Mouse (Mus musculus): ENCODE results near the gene Tmem132a. TPM values are rescaled to one million over a fixed set of nuclear protein-coding genes. Genes with fewer than 3 reads are reported as not detected.

Tmem132a gene
- total and polyA plus RNA-seq, 3 experiments = 10.7 to 12.0 (median 11.5) TPM

DNA sequence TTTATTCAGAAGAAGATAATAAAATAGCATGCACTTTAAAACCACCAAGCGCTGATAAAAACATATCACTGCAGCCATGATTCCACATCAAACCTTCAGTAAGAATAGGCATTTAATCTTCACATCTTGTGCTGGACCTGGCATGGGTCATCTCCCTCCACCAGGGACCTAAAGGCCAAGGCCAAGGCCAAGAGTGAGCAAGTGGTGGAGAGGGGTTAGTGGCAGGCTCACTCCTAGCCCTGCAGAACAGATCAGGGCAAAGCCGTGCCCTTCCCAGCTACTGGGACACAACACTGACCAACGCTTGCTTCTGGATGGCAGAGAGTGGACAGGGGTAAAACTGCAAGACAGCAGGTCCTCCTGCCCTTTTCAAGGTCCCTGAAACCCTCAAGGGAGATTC is 936 bp upstream of the Tmem132a start:
- Histone ChIP-seq H3K4me3 (no peak overlapping the region), H3K4me1 (ENCODE audit: control insufficient read depth, insufficient read depth, low read length) (peaks cover 5% of the 10 kb centered on the region), H3K79me2 (replicated peaks; ENCODE audit: control insufficient read depth, insufficient read depth, low read length) (no peaks in the 10 kb centered on the region; the same call in 1 of the 2 replicates), H3K27ac (no peak overlapping the region), H3K27me3 (ENCODE audit: control insufficient read depth, insufficient read depth, low read length) (no peaks in the 10 kb centered on the region), H3K36me3 (ENCODE audit: control insufficient read depth, insufficient read depth, low read length) (no peaks in the 10 kb centered on the region; the same call in 1 of the 2 replicates), H3K9ac (ENCODE audit: low read depth, low read length) (no peak overlapping the region)
- 90% methylated on average over 3 of the region's 3 CpGs for WGBS
- TF ChIP-seq EP300 (IDR thresholded peaks at IDR 0.05; ENCODE audit: insufficient read depth, low read depth, low read length) = no peak
- no peak for TF ChIP-seq CTCF (IDR thresholded peaks at IDR 0.05)
- no peak for TF ChIP-seq POLR2A (IDR thresholded peaks at IDR 0.05; ENCODE audit: insufficient read depth, low read depth, low read length)
- intact Hi-C loops (cut with DNase I) = no loop called here
- no peak for DNase-seq

DNA sequence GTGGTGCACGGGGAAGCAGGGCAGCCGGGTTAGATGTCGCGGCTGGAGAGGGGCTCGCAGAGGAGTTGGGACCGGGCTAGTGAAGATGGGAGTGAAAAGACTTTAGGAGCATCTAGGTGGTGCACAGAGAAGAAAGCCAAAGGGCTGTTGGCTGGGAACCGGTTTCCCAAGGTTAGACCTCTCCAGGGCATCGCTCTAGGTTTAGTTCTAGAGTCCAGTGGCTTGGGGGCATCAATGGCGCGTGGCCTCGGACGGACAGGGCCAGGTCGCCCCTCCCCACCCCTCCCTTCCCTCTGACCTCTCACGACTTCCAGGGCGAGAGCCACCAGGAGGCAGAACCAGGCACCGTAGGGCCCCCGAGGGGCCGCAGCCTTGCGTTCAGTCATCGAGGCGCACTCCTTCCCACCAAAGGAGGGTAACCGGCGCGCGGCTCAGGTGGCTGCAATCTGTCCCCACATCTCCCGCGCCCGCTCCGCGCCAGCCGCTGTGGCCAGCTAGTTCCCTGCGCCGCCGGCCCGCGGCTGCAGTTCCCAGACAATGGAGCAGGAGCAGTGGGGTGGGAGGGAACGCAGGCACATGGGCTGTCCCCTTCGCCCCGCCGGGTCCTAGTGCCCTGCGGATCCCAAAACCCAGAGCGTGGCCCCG is 377 bp downstream of the Tmem132a start:
- no peak for TF ChIP-seq EP300 (IDR thresholded peaks at IDR 0.05; ENCODE audit: insufficient read depth, low read depth, low read length)
- peak; percentile 35 for TF ChIP-seq CTCF (IDR thresholded peaks at IDR 0.05)
- TF ChIP-seq POLR2A (IDR thresholded peaks at IDR 0.05; ENCODE audit: insufficient read depth, low read depth, low read length) = 0 out of 2 replicates have a peak, but pooled peaks have one; percentile 54
- peak overlapping the region; percentile 77; the same call in 1 of the 2 replicates for H3K27ac ChIP-seq
- H3K36me3 ChIP-seq (ENCODE audit: control insufficient read depth, insufficient read depth, low read length) = no peaks in the 10 kb centered on the region
- peak overlapping the region; percentile 80 for H3K9ac ChIP-seq (ENCODE audit: low read depth, low read length)
- peaks cover 5% of the 10 kb centered on the region for H3K4me1 ChIP-seq (ENCODE audit: control insufficient read depth, insufficient read depth, low read length)
- under 1% methylated on average over 43 of the region's 43 CpGs for WGBS
- no peaks in the 10 kb centered on the region for H3K27me3 ChIP-seq (ENCODE audit: control insufficient read depth, insufficient read depth, low read length)
- intact Hi-C loops (cut with DNase I) = no loop called here
- H3K4me3 ChIP-seq = peak overlapping the region; percentile 86
- H3K79me2 ChIP-seq (replicated peaks; ENCODE audit: control insufficient read depth, insufficient read depth, low read length) = no peaks in the 10 kb centered on the region
- DNase-seq = peak; percentile 85 to 87

DNA sequence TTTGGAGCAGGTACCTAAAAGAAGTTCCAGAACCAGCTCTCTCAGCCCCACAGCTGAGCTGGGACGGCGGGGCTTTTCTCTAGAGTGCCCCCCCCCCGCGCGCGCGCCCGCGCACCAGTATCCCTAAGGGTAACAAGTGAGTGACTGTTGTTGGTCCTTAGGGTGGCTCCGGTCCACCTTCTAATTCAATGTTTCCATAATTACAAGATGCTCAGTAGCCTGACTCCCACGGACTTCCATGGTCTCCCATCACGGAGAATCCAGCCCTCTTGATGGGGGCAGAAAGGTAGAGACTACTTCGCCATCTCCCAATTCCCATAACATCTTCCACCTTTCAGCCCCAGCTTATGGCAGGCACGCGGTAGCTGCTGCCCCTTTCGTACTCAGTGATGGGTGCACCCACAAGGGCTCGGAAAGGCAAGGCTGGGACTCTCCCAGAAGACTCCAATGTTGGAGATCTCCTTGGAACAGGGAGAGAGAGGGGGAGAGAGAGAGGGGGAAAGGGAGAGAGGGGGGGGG is 1.1 kb downstream of the Tmem132a start:
- Histone ChIP-seq H3K4me3 (peak overlapping the region; percentile 86), H3K27me3 (ENCODE audit: control insufficient read depth, insufficient read depth, low read length) (no peaks in the 10 kb centered on the region), H3K27ac (no peak overlapping the region), H3K4me1 (ENCODE audit: control insufficient read depth, insufficient read depth, low read length) (peaks cover 5% of the 10 kb centered on the region), H3K9ac (ENCODE audit: low read depth, low read length) (peak overlapping the region; percentile 80), H3K36me3 (ENCODE audit: control insufficient read depth, insufficient read depth, low read length) (no peaks in the 10 kb centered on the region), H3K79me2 (replicated peaks; ENCODE audit: control insufficient read depth, insufficient read depth, low read length) (no peaks in the 10 kb centered on the region)
- no peak for DNase-seq
- intact Hi-C loops (cut with DNase I) = no loop called here
- no peak for TF ChIP-seq CTCF (IDR thresholded peaks at IDR 0.05)
- TF ChIP-seq EP300 (IDR thresholded peaks at IDR 0.05; ENCODE audit: insufficient read depth, low read depth, low read length) = no peak
- no peak for TF ChIP-seq POLR2A (IDR thresholded peaks at IDR 0.05; ENCODE audit: insufficient read depth, low read depth, low read length)
- WGBS = 3% methylated on average over 17 of the region's 17 CpGs

DNA sequence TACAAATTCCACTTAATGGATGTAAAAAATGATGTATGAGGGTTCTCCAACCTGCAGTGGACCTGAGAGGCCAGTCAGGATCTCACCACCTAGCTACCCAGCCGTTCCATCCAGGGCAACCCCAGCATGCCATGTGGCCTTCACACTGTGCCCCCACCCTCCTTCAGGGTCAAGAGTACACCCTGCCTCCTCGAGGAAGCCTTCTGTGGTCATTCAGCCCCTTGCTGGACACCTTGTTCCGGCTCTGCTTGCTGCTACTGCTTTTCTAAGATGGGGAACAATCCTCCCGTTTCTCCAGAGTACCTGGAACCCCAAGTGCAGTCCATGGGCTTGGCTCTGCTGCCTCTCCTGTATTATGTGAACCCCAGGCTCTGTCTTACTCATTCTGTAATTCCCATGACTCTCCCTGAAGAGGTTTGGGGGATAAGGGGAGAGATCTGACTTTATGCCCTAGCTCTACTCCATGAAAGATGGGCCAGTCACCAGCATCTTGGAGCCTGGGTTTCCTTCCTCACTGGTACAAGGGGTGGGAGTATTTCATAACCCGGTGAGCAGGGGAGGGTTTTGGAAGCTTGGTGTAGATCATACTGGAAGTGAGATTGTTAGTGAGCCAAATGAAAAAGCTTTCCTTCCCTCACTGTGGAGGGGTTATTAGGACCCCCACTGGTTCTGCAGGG is 1.7 kb downstream of the Tmem132a start:
- Histone ChIP-seq H3K9ac (ENCODE audit: low read depth, low read length) (no peak overlapping the region), H3K36me3 (ENCODE audit: control insufficient read depth, insufficient read depth, low read length) (no peaks in the 10 kb centered on the region)
- TF ChIP-seq CTCF (IDR thresholded peaks at IDR 0.05) (no peak), EP300 (IDR thresholded peaks at IDR 0.05; ENCODE audit: insufficient read depth, low read depth, low read length) (no peak), POLR2A (IDR thresholded peaks at IDR 0.05; ENCODE audit: insufficient read depth, low read depth, low read length) (no peak)

DNA sequence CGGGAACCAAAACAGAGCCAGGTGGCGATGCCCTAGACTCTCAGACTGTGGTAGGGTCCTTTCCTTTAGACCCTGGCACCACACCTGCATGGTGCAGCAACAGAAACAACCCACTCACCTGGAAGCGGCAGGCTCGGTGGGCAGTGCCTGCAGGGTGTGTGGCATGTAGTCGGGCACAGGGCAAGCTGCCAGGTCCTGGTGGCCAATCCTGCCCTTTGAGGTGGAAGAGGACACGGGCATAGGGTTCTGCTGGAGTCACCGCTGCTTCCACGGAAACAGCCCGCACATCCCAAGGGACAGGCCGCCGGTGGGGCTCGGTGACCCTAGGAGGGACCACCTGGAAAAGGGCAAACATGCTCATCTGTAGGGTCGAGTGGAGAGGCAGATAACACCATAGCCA is 3.4 kb downstream of the Tmem132a start:
- intact Hi-C loops (cut with DNase I) = no loop called here
- 92% methylated on average over 13 of the region's 13 CpGs for WGBS
- peaks cover 5% of the 10 kb centered on the region for H3K4me1 ChIP-seq (ENCODE audit: control insufficient read depth, insufficient read depth, low read length)
- H3K36me3 ChIP-seq (ENCODE audit: control insufficient read depth, insufficient read depth, low read length) = no peaks in the 10 kb centered on the region
- no peak overlapping the region for H3K27ac ChIP-seq
- no peak for DNase-seq
- no peaks in the 10 kb centered on the region for H3K27me3 ChIP-seq (ENCODE audit: control insufficient read depth, insufficient read depth, low read length)
- no peak overlapping the region for H3K4me3 ChIP-seq
- no peak overlapping the region for H3K9ac ChIP-seq (ENCODE audit: low read depth, low read length)
- no peaks in the 10 kb centered on the region for H3K79me2 ChIP-seq (replicated peaks; ENCODE audit: control insufficient read depth, insufficient read depth, low read length)
- TF ChIP-seq CTCF (IDR thresholded peaks at IDR 0.05) = no peak

More for the DNA sequence above, 1.7 kb downstream of the Tmem132a start:
- Histone ChIP-seq H3K79me2 (replicated peaks; ENCODE audit: control insufficient read depth, insufficient read depth, low read length) (no peaks in the 10 kb centered on the region), H3K4me3 (no peak overlapping the region; the same call in 1 of the 2 replicates), H3K27me3 (ENCODE audit: control insufficient read depth, insufficient read depth, low read length) (no peaks in the 10 kb centered on the region), H3K27ac (no peak overlapping the region), H3K4me1 (ENCODE audit: control insufficient read depth, insufficient read depth, low read length) (peaks cover 5% of the 10 kb centered on the region)
- intact Hi-C loops (cut with DNase I) = no loop called here
- WGBS = 51% methylated on average over 5 of the region's 5 CpGs
- DNase-seq = no peak

DNA sequence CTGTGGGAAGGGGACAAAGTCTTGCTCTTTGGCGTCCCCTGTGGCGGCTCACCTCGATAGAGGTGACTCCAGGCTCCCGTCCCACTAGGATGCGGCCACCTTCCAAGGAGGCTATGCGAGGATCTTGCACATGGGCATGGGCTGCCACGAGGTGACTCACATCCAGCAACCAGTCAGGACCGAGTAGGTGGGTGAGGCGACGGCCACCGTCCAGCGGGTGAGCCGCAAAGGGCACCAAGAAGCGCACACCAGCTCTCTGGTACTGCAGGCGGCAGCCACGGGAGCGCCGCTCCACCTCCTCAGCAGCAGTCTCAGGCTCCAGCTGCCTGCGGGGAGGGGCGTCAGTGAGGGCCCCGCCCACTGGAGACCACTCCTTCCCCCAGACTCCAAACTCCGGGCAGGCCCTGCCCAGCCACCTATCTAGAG is 9.7 kb downstream of the Tmem132a start:
- no peak overlapping the region for H3K9ac ChIP-seq (ENCODE audit: low read depth, low read length)
- H3K79me2 ChIP-seq (replicated peaks; ENCODE audit: control insufficient read depth, insufficient read depth, low read length) = no peaks in the 10 kb centered on the region
- DNase-seq = no peak
- intact Hi-C loops (cut with DNase I) = no loop called here
- H3K4me1 ChIP-seq (ENCODE audit: control insufficient read depth, insufficient read depth, low read length) = no peaks in the 10 kb centered on the region
- H3K36me3 ChIP-seq (ENCODE audit: control insufficient read depth, insufficient read depth, low read length) = no peaks in the 10 kb centered on the region
- no peaks in the 10 kb centered on the region for H3K27me3 ChIP-seq (ENCODE audit: control insufficient read depth, insufficient read depth, low read length)
- no peak overlapping the region for H3K4me3 ChIP-seq
- no peak overlapping the region for H3K27ac ChIP-seq
- 70% methylated on average over 22 of the region's 22 CpGs for WGBS
- TF ChIP-seq EP300 (IDR thresholded peaks at IDR 0.05; ENCODE audit: insufficient read depth, low read depth, low read length) (no peak), POLR2A (IDR thresholded peaks at IDR 0.05; ENCODE audit: insufficient read depth, low read depth, low read length) (no peak), CTCF (IDR thresholded peaks at IDR 0.05) (no peak)
